Mouse (Mus musculus): ENCODE results near the gene Amn1. TPM values are rescaled to one million over a fixed set of nuclear protein-coding genes. Genes with fewer than 3 reads are reported as not detected.
"Not testable (repeated sequence)": the region's sequence is repeated elsewhere in the genome, so short reads cannot be mapped to it uniquely, and the experiment has no call there.

Amn1 gene
- polyA plus RNA-seq, 1 experiment from 2014 or later: 9.1 TPM

GRCm38 (mm10) chr6:149167672-149168071 lies 20.8 kb downstream of the Amn1 start:
- Histone ChIP-seq H3K4me3 (ENCODE audit: low read depth, low read length) (no peak overlapping the region), H3K9me3 (ENCODE audit: low read length) (no peaks in the 10 kb centered on the region), H3K4me2 (ENCODE audit: low read depth, low read length) (no peak overlapping the region), H3K4me1 (ENCODE audit: insufficient read depth) (no peaks in the 10 kb centered on the region), H3K9ac (replicated peaks) (no peak overlapping the region), H3K27me3 (ENCODE audit: insufficient read depth, low read length) (no peaks in the 10 kb centered on the region), H3K36me3 (replicated peaks; ENCODE audit: insufficient read depth, low read length) (peaks cover 11% of the 10 kb centered on the region; the same call in 1 of the 2 replicates), H3K27ac (ENCODE audit: low read depth) (no peak overlapping the region)
- WGBS (ENCODE audit: insufficient replicate concordance): 77% methylated on average over 1 of the region's 1 CpGs
- ATAC-seq (no peak), DNase-seq (no peak)
- TF ChIP-seq CTCF (IDR thresholded peaks at IDR 0.05; ENCODE audit: low read depth) (no peak), EP300 (IDR thresholded peaks at IDR 0.05; ENCODE audit: low read depth) (no peak)

- not testable (repeated sequence) for H3K9ac ChIP-seq (replicated peaks); H3K27ac ChIP-seq (ENCODE audit: low read depth); DNase-seq; H3K27me3 ChIP-seq (ENCODE audit: insufficient read depth, low read length); H3K4me3 ChIP-seq (ENCODE audit: low read depth, low read length); H3K4me2 ChIP-seq (ENCODE audit: low read depth, low read length); ATAC-seq; H3K4me1 ChIP-seq (ENCODE audit: insufficient read depth); H3K9me3 ChIP-seq (ENCODE audit: low read length)
- WGBS (ENCODE audit: insufficient replicate concordance): 72% methylated on average over 3 of the region's 4 CpGs
- peaks cover 11% of the 10 kb centered on the region; the same call in 1 of the 2 replicates for H3K36me3 ChIP-seq (replicated peaks; ENCODE audit: insufficient read depth, low read length)
Observed at GRCm38 (mm10) chr6:149167038-149167437, 21.5 kb downstream of the Amn1 start.

GRCm38 (mm10) chr6:149155031-149155841 lies 33.3 kb downstream of the Amn1 start:
- H3K36me3 ChIP-seq (replicated peaks; ENCODE audit: insufficient read depth, low read length): 0 out of 2 replicates have a peak, but pooled peaks cover 2% of the 10 kb centered on the region
- H3K9ac ChIP-seq (replicated peaks): no peak overlapping the region
- no peak for TF ChIP-seq EP300 (IDR thresholded peaks at IDR 0.05; ENCODE audit: low read depth)
- TF ChIP-seq CTCF (IDR thresholded peaks at IDR 0.05; ENCODE audit: low read depth): no peak
- 42% methylated on average over 3 of the region's 3 CpGs for WGBS (ENCODE audit: insufficient replicate concordance)
- H3K4me3 ChIP-seq (ENCODE audit: low read depth, low read length): no peak overlapping the region
- H3K4me1 ChIP-seq (ENCODE audit: insufficient read depth): peaks cover 18% of the 10 kb centered on the region
- DNase-seq (peak; percentile 33), ATAC-seq (peak; percentile 40; the same call in 1 of the 2 replicates)
- H3K27me3 ChIP-seq (ENCODE audit: insufficient read depth, low read length): no peaks in the 10 kb centered on the region
- no peak overlapping the region for H3K4me2 ChIP-seq (ENCODE audit: low read depth, low read length)
- 0 out of 2 replicates have a peak overlapping the region, but pooled peaks have one; percentile 29 for H3K27ac ChIP-seq (ENCODE audit: low read depth)
- no peaks in the 10 kb centered on the region for H3K9me3 ChIP-seq (ENCODE audit: low read length)

- H3K4me3 ChIP-seq (ENCODE audit: low read depth, low read length): no peak overlapping the region
- H3K36me3 ChIP-seq (replicated peaks; ENCODE audit: insufficient read depth, low read length): 0 out of 2 replicates have a peak, but pooled peaks cover 2% of the 10 kb centered on the region
- H3K9ac ChIP-seq (replicated peaks): no peak overlapping the region
- no peaks in the 10 kb centered on the region for H3K9me3 ChIP-seq (ENCODE audit: low read length)
- ATAC-seq (no peak), DNase-seq (no peak)
- peaks cover 18% of the 10 kb centered on the region for H3K4me1 ChIP-seq (ENCODE audit: insufficient read depth)
- peak overlapping the region; percentile 11; the same call in 1 of the 2 replicates for H3K27ac ChIP-seq (ENCODE audit: low read depth)
- no peak overlapping the region for H3K4me2 ChIP-seq (ENCODE audit: low read depth, low read length)
- TF ChIP-seq CTCF (IDR thresholded peaks at IDR 0.05; ENCODE audit: low read depth) (no peak), EP300 (IDR thresholded peaks at IDR 0.05; ENCODE audit: low read depth) (no peak)
- no peaks in the 10 kb centered on the region for H3K27me3 ChIP-seq (ENCODE audit: insufficient read depth, low read length)
- 45% methylated on average over 8 of the region's 8 CpGs for WGBS (ENCODE audit: insufficient replicate concordance)
Observed at GRCm38 (mm10) chr6:149154116-149155030, 34.1 kb downstream of the Amn1 start.

- TF ChIP-seq CTCF (IDR thresholded peaks at IDR 0.05; ENCODE audit: low read depth): peak; percentile 34
- TF ChIP-seq EP300 (IDR thresholded peaks at IDR 0.05; ENCODE audit: low read depth): no peak
- no peak overlapping the region for H3K4me3 ChIP-seq (ENCODE audit: low read depth, low read length)
- no peaks in the 10 kb centered on the region for H3K9me3 ChIP-seq (ENCODE audit: low read length)
- no peak overlapping the region for H3K9ac ChIP-seq (replicated peaks)
- no peaks in the 10 kb centered on the region for H3K27me3 ChIP-seq (ENCODE audit: insufficient read depth, low read length)
- WGBS (ENCODE audit: insufficient replicate concordance): 48% methylated on average over 6 of the region's 6 CpGs
- H3K4me2 ChIP-seq (ENCODE audit: low read depth, low read length): no peak overlapping the region
- H3K4me1 ChIP-seq (ENCODE audit: insufficient read depth): peaks cover 18% of the 10 kb centered on the region
- no peak overlapping the region for H3K27ac ChIP-seq (ENCODE audit: low read depth)
- no peak for DNase-seq
- ATAC-seq: no peak
- 0 out of 2 replicates have a peak, but pooled peaks cover 2% of the 10 kb centered on the region for H3K36me3 ChIP-seq (replicated peaks; ENCODE audit: insufficient read depth, low read length)
Observed at GRCm38 (mm10) chr6:149153473-149154115, 34.9 kb downstream of the Amn1 start.
